Mouse (Mus musculus) olfactory bulb, adult 2 months (tissue): ENCODE measurements around the gene Epb41.

Source experiments
- CTCF ChIP-seq: fragments of 200-500 bp; IDR thresholded peaks from 2 replicates; pipeline ENCODE4 v1.5.1; 2012; ENCODE audit warnings: low read depth, mild to moderate bottlenecking, low read length, moderate library complexity; ENCODE audit not compliant: insufficient read depth
- POLR2A ChIP-seq: fragments of 200-500 bp; IDR thresholded peaks from 2 replicates; pipeline ENCODE4 v1.6.1; 2012; ENCODE audit warnings: mild to moderate bottlenecking, low read depth, low read length, moderate library complexity; ENCODE audit not compliant: insufficient read depth

- no peak for TF ChIP-seq CTCF
- TF ChIP-seq POLR2A: no peak
Measured at GRCm38 (mm10) chr4:132033183-132033582, 41.9 kb downstream of the Epb41 start.
